Mouse (Mus musculus) megakaryocyte, embryonic 14.5 days (primary cell): ENCODE measurements around the gene Rasa2.

Experiments
- FLI1 ChIP-seq: IDR thresholded peaks from 2 replicates; pipeline ENCODE4 v1.6.1; 2012; ENCODE audit warnings: low read length, inconsistent platforms, mixed read lengths
- GATA1 ChIP-seq: IDR thresholded peaks from 3 replicates; pipeline ENCODE4 v1.6.1; 2012; ENCODE audit warnings: mixed read lengths, low read length, inconsistent platforms, borderline replicate concordance

DNA sequence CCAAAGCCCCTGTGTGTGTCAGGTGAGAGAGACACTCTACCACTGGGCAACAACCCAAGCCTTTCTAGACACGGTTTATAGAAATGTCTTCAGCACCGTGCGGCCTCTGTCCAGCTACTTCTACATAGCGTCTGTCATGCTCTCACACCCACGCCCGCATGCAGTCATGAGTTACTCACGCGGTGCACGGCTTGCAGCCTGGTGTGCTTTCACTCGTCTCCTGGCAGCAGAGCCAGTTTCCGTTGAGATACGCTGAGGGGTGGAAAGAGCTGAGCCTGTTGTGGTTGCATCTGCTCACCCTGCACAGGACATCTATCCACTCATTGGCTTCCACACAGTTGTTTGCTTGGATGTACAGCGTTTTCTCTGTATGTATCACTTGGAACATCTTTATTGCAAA lies 86.0 kb downstream of the Rasa2 start:
- TF ChIP-seq GATA1 (no peak), FLI1 (no peak)
